Comparison of ENCODE assay signal across 7 mouse cellular contexts in genomic region chr2:92430723-92431541, GRCm38 (mm10). TPM values are rescaled to one million over a fixed set of nuclear protein-coding genes. Genes with fewer than 3 reads are reported as not detected.
A peak's percentile ranks its signal among the peaks of the same experiment; 100 is the strongest.
DNase-seq lines count a peak whose midpoint lies in the region; ATAC-seq and TF ChIP-seq lines count a peak whose summit lies in the region.

No protein-coding gene starts in this region.

- peak overlapping the region; percentile 78 for H3K4me2 ChIP-seq in forebrain, embryonic 15.5 days (replicated peaks)

- H3K4me1 ChIP-seq in forebrain, embryonic 15.5 days, result peaks cover 73% of the 10 kb centered on the region

- peak; percentile 29 for ATAC-seq in forebrain, embryonic 15.5 days (replicated peaks)

- H3K9ac ChIP-seq in forebrain, embryonic 15.5 days (replicated peaks), result peak overlapping the region; percentile 65

- no peaks in the 10 kb centered on the region for H3K9me3 ChIP-seq in forebrain, embryonic 15.5 days

- 54% methylated on average over 21 of the region's 21 CpGs for WGBS in forebrain, embryonic 15.5 days

- TF ChIP-seq CTCF in left cerebral cortex, adult 2 months (IDR thresholded peaks at IDR 0.05), result no peak

- no peaks in the 10 kb centered on the region for H3K36me3 ChIP-seq in forebrain, embryonic 15.5 days

- H3K27me3 ChIP-seq in forebrain, embryonic 15.5 days, result no peaks in the 10 kb centered on the region

- H3K4me3 ChIP-seq in forebrain, embryonic 15.5 days, result peak overlapping the region; percentile 62
- peak overlapping the region; percentile 97 for H3K4me3 ChIP-seq in left cerebral cortex, adult 2 months

- H3K27ac ChIP-seq in forebrain, embryonic 15.5 days (replicated peaks), result peak overlapping the region; percentile 83
- peak overlapping the region; percentile 91 for H3K27ac ChIP-seq in left cerebral cortex, adult 2 months

- DNase-seq in MEL-GATA-1-ER (ENCODE audit: extremely low read depth, low read depth), result peak; percentile 53
- DNase-seq in adrenal gland, postnatal 36 days, result peak; percentile 55 to 75
- peak; percentile 46 for DNase-seq in heart, postnatal 25 days (ENCODE audit: low spot score)
- peak; percentile 50 to 56 for DNase-seq in left cerebral cortex, adult 2 months (ENCODE audit: extremely low spot score in 1 of 2, low spot score in 2 of 2)
- peak; percentile 74 for DNase-seq in lung, postnatal 25 days (ENCODE audit: low spot score)
- peak; percentile 62 for DNase-seq in right cerebral cortex, postnatal 4 days

- intact Hi-C loops in heart, postnatal 25 days (cut with DNase I), result no loop called here
- intact Hi-C loops in left cerebral cortex, adult 2 months (cut with DNase I), result loop anchor here (5.0 kb wide), 2 partner anchors 249 to 369 kb away; no protein-coding TSS in a partner anchor

RNA-seq across cellular contexts. Expression of gene Cry2, which starts 2.9 kb away (rescaled TPM):
- 10 to 100 TPM; 38.4 to 47.8 TPM for total RNA-seq in adrenal gland, postnatal 36 days (2021)
- polyA plus RNA-seq in forebrain, embryonic 15.5 days (2015; fragmentation: Nextera tagmentation; extraction: Ambion mirVana), result 37.0 and 37.2 TPM in 2 replicates
- 10 to 100 TPM; 14.2 to 25.9 TPM for total RNA-seq in heart, postnatal 25 days (2021)
- total RNA-seq in left cerebral cortex, adult 2 months (2021), result 100 to 1,000 TPM; 126 to 129 TPM

RNA-seq across cellular contexts. Expression of gene Slc35c1, which starts 29.4 kb away (rescaled TPM):
- total RNA-seq in adrenal gland, postnatal 36 days (2021), result 10 to 100 TPM; 14.8 to 24.3 TPM
- polyA plus RNA-seq in forebrain, embryonic 15.5 days (2015; fragmentation: Nextera tagmentation; extraction: Ambion mirVana), result 9.7 and 10.9 TPM in 2 replicates
- total RNA-seq in heart, postnatal 25 days (2021), result 1 to 10 TPM; 6.1 to 6.6 TPM
- 10 to 100 TPM; 16.1 to 16.9 TPM for total RNA-seq in left cerebral cortex, adult 2 months (2021)

RNA-seq across cellular contexts. Expression of gene Mapk8ip1, which starts 29.9 kb away (rescaled TPM):
- total RNA-seq in adrenal gland, postnatal 36 days (2021), result 10 to 100 TPM; 30.9 to 35.1 TPM
- polyA plus RNA-seq in forebrain, embryonic 15.5 days (2015; fragmentation: Nextera tagmentation; extraction: Ambion mirVana), result 119 and 120 TPM in 2 replicates
- 1 to 10 TPM; 4.7 to 5.7 TPM for total RNA-seq in heart, postnatal 25 days (2021)
- 100 to 1,000 TPM; 340 to 364 TPM for total RNA-seq in left cerebral cortex, adult 2 months (2021)

RNA-seq across cellular contexts. Expression of gene 1700029I15Rik, which starts 48.6 kb away (rescaled TPM):
- 10 to 100 TPM in 1 of 2 experiments, 1 to 10 TPM in 1; 6.2 to 10.0 TPM for total RNA-seq in adrenal gland, postnatal 36 days (2021)
- 6.8 and 10.6 TPM in 2 replicates for polyA plus RNA-seq in forebrain, embryonic 15.5 days (2015; fragmentation: Nextera tagmentation; extraction: Ambion mirVana)
- total RNA-seq in heart, postnatal 25 days (2021), result 1 to 10 TPM; 1.5 to 2.1 TPM
- total RNA-seq in left cerebral cortex, adult 2 months (2021), result 1 to 10 TPM; 5.3 TPM

RNA-seq across cellular contexts. Expression of gene Large2, which starts 56.3 kb away (rescaled TPM):
- 1 to 10 TPM in 1 of 2 experiments, under 1 TPM in 1; 0.79 to 2.4 TPM for total RNA-seq in adrenal gland, postnatal 36 days (2021)
- 1.5 and 2.6 TPM in 2 replicates for polyA plus RNA-seq in forebrain, embryonic 15.5 days (2015; fragmentation: Nextera tagmentation; extraction: Ambion mirVana)
- total RNA-seq in heart, postnatal 25 days (2021), result under 1 TPM in 1 of 2 experiments, not detected in 1; 0.67 TPM
- total RNA-seq in left cerebral cortex, adult 2 months (2021), result 1 to 10 TPM in 1 of 2 experiments, under 1 TPM in 1; 0.72 to 1.0 TPM

Comparison
In these comparisons a context has a peak if more than half of its experiments do, and no peak if none do; other contexts are left out.
1. Peak in every context shown above with its lines: DNase-seq, ATAC-seq, H3K4me3 ChIP-seq and H3K27ac ChIP-seq.
2. RNA of gene Mapk8ip1, which starts 29.9 kb away (total RNA-seq): 340 to 364 TPM in left cerebral cortex, adult 2 months; 30.9 to 35.1 TPM in adrenal gland, postnatal 36 days and 4.7 to 5.7 TPM in heart, postnatal 25 days; every median in the first group is over 4 times any median in the second.